Mouse (Mus musculus): ENCODE results near the gene Cdc45. TPM values are rescaled to one million over a fixed set of nuclear protein-coding genes. Genes with fewer than 3 reads are reported as not detected.

The Cdc45 gene
- polyA plus RNA-seq, 1 experiment from 2014 or later = 73.8 TPM

DNA sequence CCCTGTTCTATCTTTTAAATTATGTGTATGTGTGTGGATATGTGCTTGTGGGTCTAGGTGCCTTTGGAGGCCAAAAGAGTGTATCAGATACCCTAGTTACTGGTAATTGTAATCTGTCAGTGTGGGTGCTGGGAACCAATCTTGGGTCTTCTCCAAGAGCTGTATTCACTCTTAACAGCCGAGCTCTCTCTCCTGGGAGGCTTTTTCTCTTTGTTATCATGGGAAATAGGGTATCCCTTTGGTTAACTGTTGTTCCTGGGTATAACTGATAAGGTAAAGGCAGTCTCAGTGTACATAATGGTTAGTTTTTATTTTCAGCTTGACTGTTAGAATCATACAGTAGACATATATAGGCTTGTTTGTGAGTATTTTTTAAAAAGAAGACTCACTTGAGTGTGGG, 10.6 kb upstream of the Cdc45 start:
- peaks cover 100% of the 10 kb centered on the region for H3K36me3 ChIP-seq (replicated peaks)
- 82% methylated on average over 1 of the region's 1 CpGs for WGBS
- no peak overlapping the region for H3K27ac ChIP-seq (replicated peaks)
- no peaks in the 10 kb centered on the region for H3K4me1 ChIP-seq
- no peak for DNase-seq (ENCODE audit: low spot score)
- no peaks in the 10 kb centered on the region for H3K27me3 ChIP-seq (replicated peaks; ENCODE audit: low read depth, poor library complexity, severe bottlenecking)
- H3K9me3 ChIP-seq = no peaks in the 10 kb centered on the region
- no peak overlapping the region for H3K4me3 ChIP-seq

DNA sequence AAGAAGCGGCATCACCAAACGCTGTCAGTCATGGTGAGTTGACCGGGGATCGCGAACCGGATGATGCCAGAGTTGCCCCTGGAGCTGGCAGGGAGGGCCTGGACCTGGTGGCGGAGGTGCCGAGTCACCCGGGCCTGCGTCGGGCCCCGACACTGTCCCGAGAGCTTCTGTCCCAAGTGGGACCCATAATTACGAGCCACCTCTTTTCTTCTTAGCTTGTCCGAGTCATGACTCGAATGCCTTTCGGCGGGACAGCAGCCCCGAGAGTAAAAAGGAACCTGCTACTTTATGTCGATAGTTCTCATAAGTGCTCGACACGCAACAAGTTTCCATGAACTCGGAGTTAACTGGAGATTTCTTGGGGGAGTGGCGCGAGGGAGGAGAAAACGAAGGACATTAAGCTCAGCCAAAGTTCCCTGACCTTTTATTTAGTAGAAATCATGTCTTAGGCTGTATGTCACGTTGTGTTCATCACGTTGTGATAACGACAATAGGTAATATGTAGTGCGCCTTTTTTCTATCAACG, 661 bp upstream of the Cdc45 start:
- Histone ChIP-seq H3K9me3 (no peaks in the 10 kb centered on the region), H3K36me3 (replicated peaks) (peaks cover 58% of the 10 kb centered on the region), H3K4me1 (peaks cover 22% of the 10 kb centered on the region), H3K4me3 (peak overlapping the region; percentile 91), H3K27ac (replicated peaks) (peak overlapping the region; percentile 88), H3K27me3 (replicated peaks; ENCODE audit: low read depth, poor library complexity, severe bottlenecking) (no peaks in the 10 kb centered on the region)
- 3% methylated on average over 31 of the region's 31 CpGs for WGBS
- no peak for DNase-seq (ENCODE audit: low spot score)

DNA sequence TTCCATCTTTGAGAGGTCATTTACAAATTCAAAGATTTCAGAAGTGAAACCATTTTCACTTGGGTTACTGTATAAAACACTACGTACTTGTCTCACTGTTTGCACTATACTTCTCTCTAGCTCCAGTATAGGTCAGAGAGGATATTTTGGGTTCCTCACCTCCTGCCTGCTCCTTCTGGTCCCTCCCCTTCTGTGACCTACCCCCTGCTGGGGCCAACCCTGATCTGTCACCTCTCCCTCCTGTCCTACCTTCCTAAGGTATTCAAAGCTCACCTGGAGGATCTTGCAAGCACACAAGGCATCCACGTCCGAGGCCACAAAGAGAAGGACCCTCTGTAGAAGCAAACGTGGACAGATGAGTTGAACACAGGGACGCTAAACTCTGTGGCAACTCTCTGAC, 755 bp downstream of the Cdc45 start:
- WGBS = 9% methylated on average over 5 of the region's 5 CpGs
- peaks cover 22% of the 10 kb centered on the region for H3K4me1 ChIP-seq
- peak overlapping the region; percentile 88 for H3K27ac ChIP-seq (replicated peaks)
- peak overlapping the region; percentile 91 for H3K4me3 ChIP-seq
- no peak for DNase-seq (ENCODE audit: low spot score)
- no peaks in the 10 kb centered on the region for H3K9me3 ChIP-seq
- no peaks in the 10 kb centered on the region for H3K27me3 ChIP-seq (replicated peaks; ENCODE audit: low read depth, poor library complexity, severe bottlenecking)
- peaks cover 58% of the 10 kb centered on the region for H3K36me3 ChIP-seq (replicated peaks)

DNA sequence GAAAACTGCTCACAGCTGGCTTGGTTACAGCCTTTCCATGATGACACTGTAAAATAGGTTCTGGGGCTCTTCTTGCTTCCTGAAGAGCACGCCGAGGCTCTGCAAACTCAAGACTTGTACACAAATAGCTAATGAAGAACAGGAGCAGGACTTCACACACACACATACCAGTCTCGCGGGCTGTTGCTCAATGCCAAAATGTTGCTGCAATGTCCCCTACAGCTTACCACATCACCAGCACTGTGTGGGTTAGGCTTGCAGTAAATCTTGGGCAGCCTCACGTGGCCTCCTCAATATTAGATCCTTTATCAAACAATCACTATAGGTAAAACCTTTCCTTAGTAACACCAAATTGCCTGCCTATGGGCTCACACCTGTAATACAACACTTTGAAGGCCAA, 2.8 kb downstream of the Cdc45 start:
- peaks cover 63% of the 10 kb centered on the region for H3K36me3 ChIP-seq (replicated peaks)
- DNase-seq (ENCODE audit: low spot score) = no peak

DNA sequence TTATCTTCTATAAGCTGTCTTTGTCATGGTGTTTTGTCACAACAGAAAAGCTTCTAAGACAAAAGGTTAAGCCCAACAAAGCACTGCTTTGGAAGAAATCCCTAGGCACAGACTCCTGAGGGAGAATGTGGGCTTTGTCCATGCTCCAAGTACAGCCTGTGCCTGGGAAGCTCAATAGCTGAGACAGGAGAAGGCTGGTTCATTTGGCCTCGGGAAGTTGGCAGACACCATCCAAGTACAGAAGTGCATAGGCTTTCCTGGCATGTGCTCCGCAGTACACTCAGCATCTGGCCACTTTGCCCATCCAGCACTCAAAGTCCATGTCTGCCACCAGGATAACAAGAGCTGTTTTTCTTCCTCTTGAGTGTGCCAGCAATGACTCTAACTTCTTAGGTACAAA, 6.0 kb downstream of the Cdc45 start:
- H3K27ac ChIP-seq (replicated peaks) = no peak overlapping the region
- no peak overlapping the region for H3K4me3 ChIP-seq
- H3K27me3 ChIP-seq (replicated peaks; ENCODE audit: low read depth, poor library complexity, severe bottlenecking) = no peaks in the 10 kb centered on the region
- no peaks in the 10 kb centered on the region for H3K9me3 ChIP-seq
- no peak for DNase-seq (ENCODE audit: low spot score)
- H3K36me3 ChIP-seq (replicated peaks) = peaks cover 86% of the 10 kb centered on the region
- peaks cover 7% of the 10 kb centered on the region for H3K4me1 ChIP-seq
- 91% methylated on average over 2 of the region's 2 CpGs for WGBS

More for the DNA sequence above, 2.8 kb downstream of the Cdc45 start:
- Histone ChIP-seq H3K27ac (replicated peaks) (no peak overlapping the region), H3K27me3 (replicated peaks; ENCODE audit: low read depth, poor library complexity, severe bottlenecking) (no peaks in the 10 kb centered on the region), H3K9me3 (no peaks in the 10 kb centered on the region), H3K4me3 (no peak overlapping the region), H3K4me1 (peaks cover 22% of the 10 kb centered on the region)
- 96% methylated on average over 5 of the region's 5 CpGs for WGBS

DNA sequence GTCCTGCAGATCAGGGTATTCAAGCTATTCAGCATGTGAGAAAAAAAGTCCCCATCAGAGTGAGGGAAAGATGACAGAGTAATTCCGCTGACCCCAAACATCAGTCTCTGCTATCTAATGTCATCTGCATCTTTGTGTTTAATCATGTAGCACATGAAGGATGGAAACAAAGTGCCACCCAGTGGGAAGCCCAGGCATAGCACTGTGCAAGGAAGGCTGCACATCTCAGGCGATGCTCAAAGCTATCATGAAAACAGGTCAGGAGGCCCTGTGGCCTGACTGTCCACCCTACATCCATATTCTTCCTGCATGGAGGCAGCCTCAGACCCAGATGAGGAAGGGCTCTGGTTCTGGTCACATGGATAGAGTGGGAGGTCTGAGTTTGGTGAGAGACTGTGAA, 12.9 kb downstream of the Cdc45 start:
- 79% methylated on average over 2 of the region's 2 CpGs for WGBS
- Histone ChIP-seq H3K27me3 (replicated peaks; ENCODE audit: low read depth, poor library complexity, severe bottlenecking) (no peaks in the 10 kb centered on the region), H3K27ac (replicated peaks) (no peak overlapping the region), H3K4me1 (no peaks in the 10 kb centered on the region), H3K36me3 (replicated peaks) (peaks cover 91% of the 10 kb centered on the region), H3K9me3 (no peaks in the 10 kb centered on the region), H3K4me3 (no peak overlapping the region)
- DNase-seq (ENCODE audit: low spot score) = peak; percentile 28

DNA sequence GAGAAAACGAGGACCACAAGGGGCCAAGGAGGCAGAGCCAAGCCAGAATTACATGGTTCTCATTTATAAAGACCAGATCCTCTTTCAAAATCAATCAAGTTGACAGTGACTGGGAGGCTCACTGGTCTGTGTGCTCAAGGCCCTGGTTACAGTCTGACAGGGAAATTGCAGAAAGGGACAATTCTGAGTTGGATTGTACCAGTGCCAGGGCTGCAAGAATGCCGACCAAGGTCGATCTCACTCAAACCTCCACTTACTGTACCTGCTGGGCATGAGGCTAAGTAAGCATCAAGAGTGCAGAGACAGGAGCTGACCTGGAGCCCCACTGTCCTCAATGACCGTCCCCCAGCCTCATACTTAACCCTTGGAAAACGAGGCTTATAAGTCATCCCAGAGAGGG, 13.6 kb downstream of the Cdc45 start:
- Histone ChIP-seq H3K27ac (replicated peaks) (no peak overlapping the region), H3K4me3 (no peak overlapping the region), H3K4me1 (no peaks in the 10 kb centered on the region), H3K9me3 (no peaks in the 10 kb centered on the region), H3K36me3 (replicated peaks) (peaks cover 94% of the 10 kb centered on the region), H3K27me3 (replicated peaks; ENCODE audit: low read depth, poor library complexity, severe bottlenecking) (no peaks in the 10 kb centered on the region)
- 89% methylated on average over 5 of the region's 5 CpGs for WGBS
- DNase-seq (ENCODE audit: low spot score) = no peak

DNA sequence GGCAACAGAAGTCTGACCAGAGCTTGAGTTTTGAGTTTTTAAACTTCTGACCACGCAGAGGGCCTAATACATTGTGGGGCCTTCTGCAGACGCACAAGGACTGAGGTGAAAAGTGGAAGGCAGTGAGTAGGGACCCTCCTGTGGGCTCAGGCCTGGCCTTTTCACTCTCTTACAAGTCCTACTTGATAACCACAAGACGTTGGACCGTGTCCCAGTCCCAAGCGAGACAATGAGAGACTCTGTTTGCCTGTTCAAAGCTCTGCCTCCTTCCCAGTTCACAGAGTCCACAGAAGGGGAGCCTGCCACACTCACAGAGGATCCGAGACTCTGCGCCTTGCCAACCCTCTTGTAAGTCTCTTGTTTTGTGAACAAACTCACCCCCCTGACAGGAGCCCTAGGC, 15.1 kb downstream of the Cdc45 start:
- Histone ChIP-seq H3K4me3 (no peak overlapping the region), H3K36me3 (replicated peaks) (peaks cover 99% of the 10 kb centered on the region), H3K4me1 (no peaks in the 10 kb centered on the region), H3K27me3 (replicated peaks; ENCODE audit: low read depth, poor library complexity, severe bottlenecking) (no peaks in the 10 kb centered on the region), H3K9me3 (no peaks in the 10 kb centered on the region), H3K27ac (replicated peaks) (no peak overlapping the region)
- no peak for DNase-seq (ENCODE audit: low spot score)
- WGBS = 86% methylated on average over 7 of the region's 7 CpGs

DNA sequence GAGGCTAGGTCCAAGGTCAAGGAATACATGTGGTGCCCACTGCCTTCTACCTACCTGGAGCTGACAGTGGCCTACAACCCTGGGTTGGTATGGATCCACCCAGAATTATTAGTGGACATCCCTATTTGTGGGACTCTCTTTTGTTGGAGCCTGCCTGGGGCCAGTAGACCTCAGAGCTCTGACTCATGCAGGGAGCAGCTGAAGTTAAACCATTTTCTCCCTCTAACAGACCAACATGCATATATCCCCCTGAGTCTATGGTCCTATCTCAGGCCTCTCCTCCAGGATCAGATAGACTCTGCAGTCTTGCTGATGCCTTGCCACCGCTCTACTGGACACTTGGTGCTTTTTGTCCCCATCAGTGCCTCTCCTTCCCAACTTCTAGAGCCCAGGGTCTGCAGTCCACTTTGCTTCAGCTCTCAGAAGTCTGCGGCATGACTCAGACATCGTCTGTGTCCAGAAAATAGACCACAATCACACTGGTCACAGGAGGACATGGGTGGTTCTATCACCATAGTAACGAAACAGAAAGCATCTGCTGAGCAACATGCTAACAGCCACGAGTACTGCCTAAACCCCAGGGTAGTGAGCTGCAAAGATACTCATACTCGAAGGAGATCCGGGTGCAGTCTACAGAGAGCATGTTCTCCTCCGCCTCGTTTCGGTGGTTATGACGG, 16.4 kb downstream of the Cdc45 start:
- no peaks in the 10 kb centered on the region for H3K9me3 ChIP-seq
- H3K27me3 ChIP-seq (replicated peaks; ENCODE audit: low read depth, poor library complexity, severe bottlenecking) = no peaks in the 10 kb centered on the region
- H3K4me1 ChIP-seq = no peaks in the 10 kb centered on the region
- peaks cover 99% of the 10 kb centered on the region for H3K36me3 ChIP-seq (replicated peaks)
- H3K4me3 ChIP-seq = no peak overlapping the region
- no peak overlapping the region for H3K27ac ChIP-seq (replicated peaks)
- no peak for DNase-seq (ENCODE audit: low spot score)
- WGBS = 93% methylated on average over 11 of the region's 11 CpGs

DNA sequence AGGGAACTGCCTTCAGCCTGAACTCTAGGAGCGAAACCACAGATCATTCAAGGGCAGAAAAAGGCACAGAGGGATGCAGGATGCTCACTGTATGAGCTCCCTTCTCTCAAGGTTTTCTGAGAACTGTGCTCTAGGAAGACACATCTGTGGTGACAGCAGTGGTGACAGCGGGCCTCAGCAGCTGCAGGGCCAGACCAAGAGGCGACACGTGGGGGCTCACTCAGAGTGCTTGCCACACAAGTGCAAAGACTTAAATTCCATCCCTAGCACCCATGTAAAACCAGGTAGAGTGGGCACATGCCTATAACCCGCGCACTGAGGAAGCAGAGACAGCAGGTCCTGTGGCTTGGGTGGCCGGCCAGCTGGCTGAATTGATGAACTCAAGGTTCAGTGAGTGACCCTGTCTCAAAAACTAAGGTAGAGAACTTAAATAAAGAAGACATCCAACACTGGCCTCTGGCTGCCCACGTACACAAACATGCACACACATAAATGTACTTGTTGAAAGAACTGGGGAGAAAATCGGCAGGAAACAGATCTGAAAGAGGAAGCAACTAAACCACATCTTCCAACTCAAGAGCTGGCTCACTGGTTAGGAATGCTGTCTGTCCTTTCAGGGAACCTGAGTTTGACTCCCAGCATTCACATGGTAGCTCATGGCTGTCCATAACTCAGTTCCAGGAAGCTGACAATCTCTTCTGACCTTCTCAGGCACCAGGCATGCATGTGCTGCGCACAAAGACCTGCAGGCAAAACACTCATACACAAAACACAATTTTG, 23.0 kb downstream of the Cdc45 start:
- H3K27ac ChIP-seq (replicated peaks) = no peak overlapping the region
- no peaks in the 10 kb centered on the region for H3K9me3 ChIP-seq
- DNase-seq (ENCODE audit: low spot score) = no peak
- no peaks in the 10 kb centered on the region for H3K4me1 ChIP-seq
- no peak overlapping the region for H3K4me3 ChIP-seq
- peaks cover 97% of the 10 kb centered on the region for H3K36me3 ChIP-seq (replicated peaks)
- 91% methylated on average over 10 of the region's 10 CpGs for WGBS
- H3K27me3 ChIP-seq (replicated peaks; ENCODE audit: low read depth, poor library complexity, severe bottlenecking) = no peaks in the 10 kb centered on the region

DNA sequence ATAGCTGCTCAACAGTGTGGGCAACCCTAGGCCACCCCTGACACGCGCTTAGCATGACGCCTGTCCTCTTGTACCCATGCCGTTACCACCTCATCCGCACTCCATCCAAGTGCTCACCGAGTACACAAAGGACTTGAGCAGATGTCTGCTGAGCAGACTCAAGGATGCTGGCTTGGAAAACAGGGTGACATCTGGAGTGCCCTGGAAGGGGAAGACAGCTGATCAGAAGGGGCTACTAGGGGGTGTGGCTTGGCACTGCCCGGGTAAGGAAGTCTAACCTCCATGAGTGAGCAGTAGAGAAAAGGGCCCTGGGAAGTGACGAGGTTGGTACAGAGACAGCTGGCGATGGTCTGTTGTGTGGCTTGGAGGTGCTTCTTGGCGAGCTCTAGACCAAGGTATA, 25.1 kb downstream of the Cdc45 start:
- no peak overlapping the region for H3K4me3 ChIP-seq
- WGBS = 94% methylated on average over 10 of the region's 10 CpGs
- no peaks in the 10 kb centered on the region for H3K9me3 ChIP-seq
- H3K36me3 ChIP-seq (replicated peaks) = peaks cover 96% of the 10 kb centered on the region
- H3K27me3 ChIP-seq (replicated peaks; ENCODE audit: low read depth, poor library complexity, severe bottlenecking) = no peaks in the 10 kb centered on the region
- DNase-seq (ENCODE audit: low spot score) = no peak
- no peak overlapping the region for H3K27ac ChIP-seq (replicated peaks)
- H3K4me1 ChIP-seq = no peaks in the 10 kb centered on the region

DNA sequence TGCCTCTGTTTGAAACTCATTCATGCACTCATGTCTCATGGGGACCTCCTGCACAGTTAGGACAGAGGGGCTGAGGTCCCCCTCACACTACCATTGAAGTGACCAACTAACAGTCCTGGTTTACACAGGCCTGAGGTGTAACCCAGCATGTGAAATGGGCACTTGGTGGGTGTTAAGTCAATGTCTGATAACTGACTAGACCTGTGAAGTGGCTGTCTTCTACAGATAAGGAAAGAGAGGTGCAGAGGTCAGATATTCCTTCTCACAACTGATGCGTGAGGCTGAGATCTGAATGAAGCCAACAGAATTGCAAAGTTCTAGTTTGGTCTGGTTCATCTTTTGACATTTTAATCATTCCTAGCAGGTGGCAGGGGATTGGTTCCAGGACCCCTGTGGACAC, 26.3 kb downstream of the Cdc45 start:
- H3K4me3 ChIP-seq = no peak overlapping the region
- no peaks in the 10 kb centered on the region for H3K4me1 ChIP-seq
- no peak for DNase-seq (ENCODE audit: low spot score)
- WGBS = 80% methylated on average over 1 of the region's 1 CpGs
- no peaks in the 10 kb centered on the region for H3K9me3 ChIP-seq
- H3K27ac ChIP-seq (replicated peaks) = no peak overlapping the region
- H3K36me3 ChIP-seq (replicated peaks) = peaks cover 96% of the 10 kb centered on the region
- no peaks in the 10 kb centered on the region for H3K27me3 ChIP-seq (replicated peaks; ENCODE audit: low read depth, poor library complexity, severe bottlenecking)

DNA sequence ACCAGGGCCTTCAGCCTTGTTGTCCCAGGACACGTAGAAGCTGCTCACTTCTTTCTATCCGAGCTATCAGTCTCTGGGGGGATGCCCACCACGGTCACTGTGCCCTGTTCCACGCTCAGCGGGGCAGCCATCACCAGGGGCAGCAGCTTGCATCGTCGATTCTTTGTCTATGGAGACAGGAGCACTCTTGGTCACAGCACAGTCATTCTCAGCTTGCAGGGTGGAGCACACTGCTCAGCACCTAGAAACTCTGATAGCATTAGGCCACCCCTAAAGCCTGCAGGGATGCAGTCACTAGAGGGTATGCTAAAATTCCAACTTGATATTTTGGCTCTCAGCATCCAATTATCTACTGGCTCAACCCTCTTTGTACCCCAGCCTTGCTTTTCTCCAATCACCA, 26.8 kb downstream of the Cdc45 start:
- no peak for DNase-seq (ENCODE audit: low spot score)
- Histone ChIP-seq H3K9me3 (no peaks in the 10 kb centered on the region), H3K27me3 (replicated peaks; ENCODE audit: low read depth, poor library complexity, severe bottlenecking) (peaks cover 2% of the 10 kb centered on the region), H3K27ac (replicated peaks) (no peak overlapping the region), H3K4me3 (no peak overlapping the region), H3K4me1 (no peaks in the 10 kb centered on the region), H3K36me3 (replicated peaks) (peaks cover 95% of the 10 kb centered on the region)
- WGBS = 95% methylated on average over 7 of the region's 7 CpGs
